Mouse (Mus musculus) small intestine, adult 2 months (tissue): ENCODE measurements around the gene Traf3ip1. TPM values are rescaled to one million over a fixed set of nuclear protein-coding genes. Genes with fewer than 3 reads are reported as not detected.

Experiments
- H3K27ac ChIP-seq: fragments of 200-500 bp; 2 replicates; pipeline ENCODE4 v1.5.1; 2012; ENCODE audit warnings: low read depth, low read length, control low read depth, inconsistent platforms; ENCODE audit not compliant: insufficient read depth
- H3K27me3 ChIP-seq: fragments of 200-500 bp; 2 replicates; pipeline ENCODE4 v1.6.1; 2012; ENCODE audit warnings: mild to moderate bottlenecking, moderate library complexity, low read length, inconsistent platforms; ENCODE audit not compliant: control insufficient read depth, insufficient read depth
- H3K36me3 ChIP-seq: fragments of 200-500 bp; 2 replicates; pipeline ENCODE4 v1.6.1; 2012; ENCODE audit warnings: mild to moderate bottlenecking, low read length, control low read depth, inconsistent platforms; ENCODE audit not compliant: control insufficient read depth, insufficient read depth
- H3K4me1 ChIP-seq: fragments of 200-500 bp; 2 replicates; pipeline ENCODE4 v1.6.1; 2012; ENCODE audit warnings: low read length, inconsistent platforms, mixed read lengths; ENCODE audit not compliant: control insufficient read depth, insufficient read depth, insufficient read length
- H3K4me3 ChIP-seq: fragments of 200-500 bp; 2 replicates; pipeline ENCODE4 v1.5.1; 2012; ENCODE audit warnings: low read depth, mild to moderate bottlenecking, control low read depth, inconsistent platforms, low read length, moderate library complexity
- CTCF ChIP-seq: fragments of 200-500 bp; IDR thresholded peaks from 2 replicates; pipeline ENCODE4 v1.5.1; 2012; ENCODE audit warnings: low read depth, mild to moderate bottlenecking, control low read depth, inconsistent platforms, low read length, moderate library complexity, mixed read lengths; ENCODE audit not compliant: insufficient replicate concordance, insufficient read length; ENCODE audit errors: extremely low read depth
- POLR2A ChIP-seq: fragments of 200-500 bp; IDR thresholded peaks from 2 replicates; pipeline ENCODE4 v1.6.1; 2012; ENCODE audit warnings: low read depth, mild to moderate bottlenecking, control low read depth, inconsistent platforms, low read length, moderate library complexity
- WGBS: fragments of 180-500 bp; shearing (Covaris S2); methylation state at CpG from one replicate; pipeline ENCODE4 v1.1.7; 2018; 5-methylcytosine and 5-hydroxymethylcytosine counted together
- polyA plus RNA-seq: library from polyadenylated mRNA; depleted of rRNA; stranded (reverse); fragments of >200 nt; gene quantifications from 2 replicates; pipeline ENCODE4 v1.2.3, GENCODE M21; 2012; rRNA removed

The Traf3ip1 gene
- 2.0 and 3.7 TPM in 2 replicates for polyA plus RNA-seq

GRCm38 (mm10) chr1:91494457-91495140 lies at the start of gene Traf3ip1:
TSS of gene Traf3ip1 (plus strand) at chr1:91494647.
- Histone ChIP-seq H3K4me1 (peaks cover 4% of the 10 kb centered on the region; the same call in 1 of the 2 replicates), H3K4me3 (peak within 1 kb of the TSS; percentile 90), H3K36me3 (0 out of 2 replicates have a peak, but pooled peaks cover 1% of the 10 kb centered on the region), H3K27me3 (no peaks in the 10 kb centered on the region), H3K27ac (no peak within 1 kb of the TSS)
- no peak for TF ChIP-seq CTCF
- peak; percentile 22; the same call in 1 of the 2 replicates for TF ChIP-seq POLR2A
- under 1% methylated on average over 79 of the region's 79 CpGs for WGBS

GRCm38 (mm10) chr1:91444841-91445830 lies 49.3 kb upstream of the Traf3ip1 start:
- Histone ChIP-seq H3K4me1 (peaks cover 45% of the 10 kb centered on the region), H3K27ac (peak overlapping the region; percentile 90), H3K4me3 (no peak overlapping the region), H3K36me3 (peaks cover 62% of the 10 kb centered on the region), H3K27me3 (no peaks in the 10 kb centered on the region)
- TF ChIP-seq POLR2A (no peak), CTCF (no peak)
- WGBS = 84% methylated on average over 17 of the region's 17 CpGs

- H3K4me1 ChIP-seq = peaks cover 45% of the 10 kb centered on the region
- H3K4me3 ChIP-seq = no peak overlapping the region
- no peaks in the 10 kb centered on the region for H3K27me3 ChIP-seq
- 9% methylated on average over 8 of the region's 8 CpGs for WGBS
- TF ChIP-seq POLR2A (peak; percentile 17; the same call in 1 of the 2 replicates), CTCF (no peak)
- H3K27ac ChIP-seq = peak overlapping the region; percentile 90
- peaks cover 59% of the 10 kb centered on the region for H3K36me3 ChIP-seq
These were observed 48.4 kb upstream of the Traf3ip1 start for GRCm38 (mm10) chr1:91446060-91446459.

DNA sequence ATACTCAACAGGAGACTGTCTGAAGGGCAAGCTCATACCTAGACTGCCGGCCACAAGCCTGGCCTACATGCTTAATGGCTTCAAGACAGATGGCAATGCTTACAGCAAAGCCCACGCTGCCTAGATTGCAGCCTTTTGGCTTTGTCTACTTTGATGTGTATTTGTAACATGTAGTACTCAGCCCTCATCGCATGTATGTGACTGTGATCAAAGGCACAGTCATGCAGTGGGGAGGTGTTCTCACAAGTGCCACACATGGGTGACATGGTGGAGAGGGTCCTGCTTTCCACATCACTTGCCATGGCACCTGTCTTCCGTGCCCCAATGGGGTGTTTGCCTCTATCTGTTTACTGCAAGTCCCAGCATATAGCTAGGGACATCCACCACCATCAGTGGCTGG lies 47.9 kb upstream of the Traf3ip1 start:
- peaks cover 57% of the 10 kb centered on the region for H3K36me3 ChIP-seq
- no peak for TF ChIP-seq CTCF
- TF ChIP-seq POLR2A = no peak
- H3K27me3 ChIP-seq = no peaks in the 10 kb centered on the region
- H3K4me1 ChIP-seq = peaks cover 45% of the 10 kb centered on the region
- H3K27ac ChIP-seq = peak overlapping the region; percentile 90
- WGBS = 50% methylated on average over 4 of the region's 4 CpGs
- no peak overlapping the region for H3K4me3 ChIP-seq

DNA sequence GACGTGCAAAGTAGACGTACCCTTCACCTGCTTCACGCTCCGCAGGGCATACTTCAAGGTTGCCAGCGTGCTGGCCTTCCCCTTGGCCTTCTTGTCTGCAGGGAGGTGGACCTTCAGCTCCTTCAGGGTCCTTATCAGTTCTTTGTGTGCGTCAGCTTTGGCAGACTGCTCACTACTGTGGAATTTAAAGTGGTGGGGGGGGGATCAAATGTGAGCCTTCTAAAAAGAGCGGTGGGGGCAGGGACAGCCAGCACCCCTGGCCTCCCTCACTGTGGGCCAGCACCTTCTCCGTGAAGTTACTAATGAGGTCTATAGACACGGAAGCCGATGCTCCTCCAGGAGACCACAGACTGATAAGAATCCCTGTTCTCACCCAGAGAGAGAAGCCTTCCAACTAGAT lies 45.8 kb upstream of the Traf3ip1 start:
- Histone ChIP-seq H3K27ac (0 out of 2 replicates have a peak overlapping the region, but pooled peaks have one; percentile 47), H3K27me3 (no peaks in the 10 kb centered on the region), H3K36me3 (peaks cover 46% of the 10 kb centered on the region), H3K4me1 (peaks cover 50% of the 10 kb centered on the region), H3K4me3 (no peak overlapping the region)
- WGBS = 75% methylated on average over 10 of the region's 10 CpGs
- TF ChIP-seq CTCF (no peak), POLR2A (no peak)

DNA sequence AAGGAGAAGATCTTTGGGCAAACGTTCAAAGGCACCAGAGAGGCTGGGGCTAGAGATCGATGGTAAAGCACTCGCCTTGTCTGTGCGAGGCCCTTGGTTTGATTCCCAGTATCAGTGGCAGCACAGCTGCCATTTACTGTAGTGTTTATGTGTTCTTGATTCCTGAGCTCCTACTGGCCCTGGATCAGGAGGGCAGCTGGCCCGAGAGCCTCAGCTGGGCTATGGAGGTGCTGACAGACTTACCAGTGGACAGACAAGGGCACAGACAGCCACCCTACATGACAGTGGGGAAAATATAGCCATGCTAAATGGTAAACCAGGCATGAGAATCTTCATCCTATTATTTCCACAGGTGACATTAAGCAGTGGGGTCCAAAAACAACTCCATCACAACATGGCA lies 43.6 kb upstream of the Traf3ip1 start:
- Histone ChIP-seq H3K27me3 (no peaks in the 10 kb centered on the region), H3K4me3 (no peak overlapping the region), H3K36me3 (peaks cover 28% of the 10 kb centered on the region), H3K4me1 (peaks cover 58% of the 10 kb centered on the region), H3K27ac (no peak overlapping the region)
- TF ChIP-seq POLR2A = no peak
- TF ChIP-seq CTCF = no peak
- WGBS = 85% methylated on average over 5 of the region's 5 CpGs
